Mouse (Mus musculus) embryonic fibroblast, embryonic 13.5 days (primary cell): ENCODE data around the gene Tapbp.

ENCODE experiments used
- CTCF ChIP-seq: IDR thresholded peaks from 2 replicates; pipeline ENCODE4 v1.5.1; 2011; ENCODE audit warnings: mild to moderate bottlenecking, control low read depth, low read length, moderate library complexity, borderline replicate concordance; ENCODE audit not compliant: insufficient read depth
- POLR2A ChIP-seq: IDR thresholded peaks from 2 replicates; pipeline ENCODE4 v1.6.1; 2011; ENCODE audit warnings: low read depth, mild to moderate bottlenecking, control low read depth, low read length, moderate library complexity

DNA sequence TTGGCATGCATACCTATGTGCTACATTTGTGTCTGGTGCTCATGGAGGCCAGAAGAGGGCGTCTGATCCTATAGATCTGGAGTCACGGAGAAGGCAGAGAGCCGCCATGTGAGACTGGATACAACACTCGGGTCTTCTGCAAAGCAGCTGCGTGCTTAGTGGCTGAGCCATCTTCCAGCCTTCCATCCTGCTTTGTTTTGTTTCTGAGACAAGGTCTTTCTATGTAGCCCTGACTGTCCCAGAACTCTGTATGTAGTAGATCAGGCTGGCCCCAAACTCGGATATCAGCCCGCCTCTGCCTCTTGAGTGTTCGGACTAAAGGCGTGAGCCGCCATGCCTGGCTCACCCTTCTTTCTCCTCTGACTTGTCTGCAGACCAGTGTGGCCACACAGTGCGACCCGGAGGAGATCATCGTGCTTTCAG lies 719 bp upstream of the Tapbp start:
- no peak for TF ChIP-seq POLR2A
- TF ChIP-seq CTCF, result no peak
